Mouse (Mus musculus) kidney, adult 10 weeks (tissue): Measurements from ENCODE around the gene Zcchc12. TPM values are rescaled to one million over a fixed set of nuclear protein-coding genes. Genes with fewer than 3 reads are reported as not detected.

Experiments used
- polyA plus RNA-seq: library from polyadenylated mRNA; stranded (reverse); fragments of 350-450 nt; fragmentation: Illumina TruSeq; extraction: RNeasy Lipid Tissue Mini Kit (QIAGEN cat#74804); gene quantifications from one replicate; pipeline ENCODE4 v1.2.3, GENCODE M21; 2014; ENCODE audit warnings: low read depth, low replicate concordance

Gene Zcchc12
- 0.65 TPM for polyA plus RNA-seq

GRCm38 (mm10) chrX:36195736-36196525 is at the start of gene Zcchc12:
Zcchc12 (plus strand) TSS chrX:36195904.

Other genes with a start within 250 kb of the Zcchc12 start
- 184 TPM for gene Il13ra1, start 83.8 kb upstream of the Zcchc12 start, polyA plus RNA-seq
- gene Lonrf3, start 132.4 kb downstream of the Zcchc12 start, polyA plus RNA-seq: 9.1 TPM
- not detected for gene Gm6268, start 205.4 kb downstream of the Zcchc12 start, polyA plus RNA-seq